Mouse (Mus musculus): ENCODE results near the gene Exoc3l2.

The Exoc3l2 gene

DNA sequence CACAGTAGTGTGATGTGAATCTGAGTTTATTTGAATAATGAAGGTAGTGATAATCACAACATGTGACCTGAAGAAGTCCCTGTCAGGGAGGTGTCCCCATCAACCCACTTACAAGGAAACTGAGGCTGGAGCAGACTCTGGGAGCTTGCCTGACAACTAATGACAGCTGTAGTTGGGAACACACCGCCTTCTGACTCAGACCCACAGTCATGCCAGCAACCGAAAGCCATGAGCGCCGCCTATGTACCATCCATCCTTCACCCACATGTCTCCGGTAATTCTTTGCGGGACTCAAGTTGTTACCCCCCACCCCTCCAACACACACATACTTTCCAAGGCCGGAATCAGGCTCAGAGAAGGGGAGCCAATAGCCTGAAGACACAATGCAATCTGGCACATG lies 6.5 kb upstream of the Exoc3l2 start:
- DNase-seq (ENCODE audit: low read depth, low spot score) = no peak

DNA sequence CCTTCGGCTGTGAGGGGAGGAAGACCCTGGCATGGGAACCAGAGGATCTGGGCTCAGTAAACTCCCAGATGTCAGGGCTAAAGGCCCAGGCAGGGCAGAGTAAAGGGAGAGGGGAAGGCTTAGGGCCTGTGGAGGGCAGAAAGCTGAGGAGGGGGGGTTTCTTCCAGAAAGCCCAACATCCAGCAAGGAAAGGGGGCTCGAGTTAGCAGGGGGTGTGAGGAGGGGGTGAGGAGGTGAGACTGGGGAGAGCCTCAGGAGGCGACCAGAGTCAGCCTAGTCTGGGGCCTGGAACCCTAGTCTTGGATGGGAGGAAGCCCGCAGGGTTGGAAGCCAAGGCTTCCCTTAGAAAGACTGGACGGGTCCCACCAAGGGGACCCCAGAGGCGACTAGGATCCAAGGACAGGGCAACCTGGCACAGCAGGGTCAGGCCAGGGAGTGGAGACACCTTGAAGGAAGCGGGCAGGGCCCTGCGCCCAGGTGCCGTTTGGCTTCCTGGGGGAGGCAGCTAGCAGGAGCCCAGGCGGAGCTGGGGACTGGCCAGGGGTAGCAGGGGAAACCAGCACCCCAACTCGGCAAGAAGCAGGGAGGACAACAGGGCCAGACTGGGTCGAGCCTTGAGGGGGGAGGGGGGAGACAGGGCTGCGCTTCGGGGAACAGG lies 5.6 kb upstream of the Exoc3l2 start:
- no peak for DNase-seq (ENCODE audit: low read depth, low spot score)

DNA sequence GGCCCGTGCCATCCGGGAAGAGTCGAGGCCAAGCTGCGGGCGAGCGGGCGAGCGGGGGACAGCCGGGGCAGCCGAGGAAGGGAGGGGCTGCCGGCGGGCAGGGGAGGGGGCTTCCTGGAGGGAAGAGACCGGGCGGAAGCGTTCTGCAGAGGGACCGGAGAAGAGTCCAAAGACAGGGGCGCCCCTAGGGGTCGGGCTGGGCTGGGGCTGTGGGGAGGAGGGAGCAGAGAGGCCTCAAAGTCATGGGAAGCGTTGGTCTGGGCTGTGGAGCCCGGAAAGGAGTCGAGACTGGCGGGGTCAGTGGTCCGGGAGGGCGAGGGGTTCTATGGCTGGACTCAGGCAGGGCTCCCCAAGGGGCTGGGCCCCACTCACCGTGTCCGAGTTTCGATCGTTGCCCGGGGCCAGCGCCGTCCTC lies 5.1 kb upstream of the Exoc3l2 start:
- DNase-seq (ENCODE audit: low read depth, low spot score) = peak; percentile 74

- DNase-seq (ENCODE audit: low read depth, low spot score) = peak; percentile 92
Observed at GRCm38 (mm10) chr7:19458591-19459111, 4.5 kb upstream of the Exoc3l2 start, which contains the start of gene Mark4. Gene Mark4, minus strand, starts transcription at chr7:19458821.

DNA sequence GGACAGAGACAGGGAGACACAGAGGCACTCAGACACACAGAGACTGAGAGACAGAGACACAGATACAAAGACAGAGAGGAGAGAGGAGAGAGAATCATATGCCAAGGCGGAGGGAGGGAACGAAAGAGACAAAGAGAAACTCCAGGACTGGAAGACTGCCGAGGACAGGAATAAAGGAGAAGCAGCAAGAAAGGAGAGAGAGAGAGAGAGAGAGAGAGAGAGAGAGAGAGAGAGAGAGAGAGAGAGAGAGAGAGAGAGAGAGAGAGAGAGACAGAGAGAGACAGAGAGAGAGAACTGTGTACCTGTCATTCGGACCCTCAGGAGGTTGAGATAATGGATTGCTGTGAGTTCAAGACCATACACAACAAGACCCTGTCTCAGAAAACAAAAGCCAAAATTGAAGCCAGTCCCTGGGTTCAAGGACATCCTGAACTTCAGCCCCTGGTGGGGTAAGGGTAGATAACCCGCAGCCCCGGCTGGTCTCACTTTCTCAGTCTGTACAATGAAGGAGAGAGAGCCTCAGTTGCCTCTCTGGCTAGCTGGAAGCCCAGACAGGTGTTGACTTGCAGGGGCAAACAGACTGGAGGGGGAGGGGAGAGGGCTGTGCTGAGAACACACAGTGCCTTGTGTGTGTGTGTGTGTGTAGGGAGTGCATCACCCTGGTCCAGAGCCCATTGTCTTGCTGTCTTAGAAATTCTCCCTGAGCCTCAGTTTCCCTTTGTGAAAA lies 3.8 kb upstream of the Exoc3l2 start:
- DNase-seq (ENCODE audit: low read depth, low spot score) = no peak

DNA sequence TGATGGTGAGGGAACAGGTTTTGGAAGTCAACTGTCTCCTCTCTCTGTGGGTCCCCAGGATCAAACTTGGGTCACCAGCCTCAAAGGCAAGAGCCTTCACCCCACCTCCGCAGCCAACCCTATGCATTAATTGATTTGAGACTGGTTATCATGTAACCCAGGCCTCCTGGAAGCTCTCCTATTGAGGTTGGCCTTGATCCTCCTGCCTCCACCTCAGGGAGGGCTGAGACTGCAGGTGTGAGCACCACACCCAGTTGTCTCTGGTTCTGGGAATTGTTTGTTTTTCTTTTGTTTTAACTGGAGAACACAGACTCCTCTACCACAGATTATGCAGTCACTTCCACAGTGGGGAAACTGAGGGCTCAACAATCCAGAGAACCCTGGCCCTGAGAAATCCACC lies 2.6 kb upstream of the Exoc3l2 start:
- no peak for DNase-seq (ENCODE audit: low read depth, low spot score)

- DNase-seq (ENCODE audit: low read depth, low spot score) = peak; percentile 83
Observed at GRCm38 (mm10) chr7:19461488-19461887, 1.6 kb upstream of the Exoc3l2 start.

DNA sequence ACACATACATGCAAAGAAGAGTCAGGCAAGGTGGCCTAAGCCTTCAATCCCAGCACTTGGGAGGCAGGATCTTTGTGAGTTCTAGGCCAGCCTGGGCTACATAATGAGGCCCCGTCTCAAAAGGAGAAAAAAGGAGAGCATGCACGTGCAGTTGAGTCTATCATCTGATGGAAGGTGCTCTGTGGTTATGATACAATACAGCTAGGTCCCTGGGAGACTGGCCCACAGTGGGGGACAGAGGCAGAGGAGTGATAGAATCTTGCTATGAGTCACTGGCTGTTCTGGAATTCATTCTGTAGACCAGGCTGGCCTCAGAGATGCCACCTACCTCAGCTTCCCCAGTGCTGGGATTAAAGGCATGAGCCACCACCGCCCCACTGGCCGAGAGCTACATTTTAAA lies 688 bp upstream of the Exoc3l2 start:
- no peak for DNase-seq (ENCODE audit: low read depth, low spot score)

- no peak for DNase-seq (ENCODE audit: low read depth, low spot score)
Observed at GRCm38 (mm10) chr7:19464367-19465307, 1.5 kb downstream of the Exoc3l2 start.

DNA sequence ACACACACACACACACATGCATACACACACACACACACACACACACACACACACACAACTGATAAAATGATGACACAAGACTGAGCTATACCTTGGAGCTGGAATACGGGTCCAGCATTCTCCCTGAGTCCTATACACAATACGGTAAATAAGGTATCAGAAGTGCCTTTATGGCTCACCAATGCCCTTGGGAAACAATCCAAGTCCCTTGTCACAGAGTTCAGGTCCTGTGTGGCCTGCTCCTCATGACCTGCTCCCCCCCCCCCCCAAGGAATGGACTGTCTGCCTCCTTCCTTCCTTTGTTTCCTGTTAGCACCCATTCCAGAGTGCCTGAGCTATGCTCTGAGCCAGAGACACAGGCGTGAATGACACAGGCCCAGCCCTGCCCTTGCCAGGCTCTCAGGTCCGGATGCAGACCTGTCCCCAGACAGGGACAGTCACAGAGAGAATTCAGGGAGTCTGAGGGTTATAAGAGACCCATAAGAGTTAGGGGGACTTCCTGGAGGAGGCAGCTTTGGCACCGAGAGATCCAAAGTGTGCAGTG lies 3.5 kb downstream of the Exoc3l2 start:
- DNase-seq (ENCODE audit: low read depth, low spot score) = no peak

DNA sequence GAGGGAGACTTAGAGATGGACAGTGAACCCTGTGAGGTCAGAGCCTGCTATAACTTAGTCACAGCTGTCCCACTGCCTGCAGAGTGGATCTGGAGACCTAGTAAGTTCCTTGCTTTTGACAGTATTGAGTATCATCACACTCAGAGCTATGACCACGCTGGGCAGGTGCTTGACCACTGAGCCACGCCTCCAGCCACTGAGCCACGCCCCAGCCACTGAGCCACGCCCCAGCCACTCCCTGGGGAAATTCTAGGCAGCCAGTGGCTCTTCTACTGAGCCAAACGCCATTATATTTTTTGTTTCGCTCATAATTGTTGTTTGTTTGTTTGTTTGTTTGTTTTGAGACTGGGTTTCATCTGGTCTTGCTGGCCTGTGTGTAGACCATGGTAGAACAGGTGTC lies 4.5 kb downstream of the Exoc3l2 start:
- no peak for DNase-seq (ENCODE audit: low read depth, low spot score)

DNA sequence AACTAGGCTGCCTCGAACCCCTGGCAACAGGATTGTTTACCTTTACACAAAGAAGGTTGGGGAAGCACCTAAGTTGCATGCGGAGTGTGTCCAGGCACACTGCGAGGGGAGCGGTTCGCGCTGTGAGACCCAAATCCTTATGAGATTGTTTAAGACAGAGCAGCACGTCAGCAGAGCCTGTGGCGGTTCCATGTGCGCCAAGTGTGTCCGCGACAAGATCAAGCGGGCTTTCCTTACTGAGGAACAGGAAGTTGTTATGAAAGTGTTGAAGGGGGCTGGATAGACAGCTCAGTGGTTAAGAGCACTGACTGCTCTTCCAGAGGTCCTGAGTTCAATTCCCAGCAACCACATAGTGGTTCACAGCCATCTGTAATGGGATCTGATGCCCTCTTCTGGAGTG lies 5.1 kb downstream of the Exoc3l2 start:
- DNase-seq (ENCODE audit: low read depth, low spot score) = no peak

GRCm38 (mm10) chr7:19469404-19469803 lies 6.3 kb downstream of the Exoc3l2 start:
- no peak for DNase-seq (ENCODE audit: low read depth, low spot score)

DNA sequence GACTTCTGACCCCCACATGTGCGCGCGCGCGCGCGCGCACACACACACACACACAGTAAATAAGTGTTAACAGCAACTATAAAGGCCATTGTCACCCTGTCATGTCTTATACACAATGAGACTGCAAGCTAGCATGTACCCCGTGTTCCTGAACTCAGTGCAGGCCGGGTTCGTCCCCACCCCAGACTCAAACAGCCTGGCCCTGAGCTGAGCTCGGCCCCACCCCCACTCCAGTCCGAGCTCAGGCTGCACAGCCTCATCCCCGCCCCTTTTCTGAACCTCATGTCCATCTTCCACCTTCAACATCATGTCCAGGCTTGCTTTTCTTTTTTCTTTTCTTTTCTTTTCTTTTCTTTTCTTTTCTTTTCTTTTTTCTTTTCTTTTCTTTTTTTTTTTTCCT lies 7.2 kb downstream of the Exoc3l2 start:
- peak; percentile 43 for DNase-seq (ENCODE audit: low read depth, low spot score)

DNA sequence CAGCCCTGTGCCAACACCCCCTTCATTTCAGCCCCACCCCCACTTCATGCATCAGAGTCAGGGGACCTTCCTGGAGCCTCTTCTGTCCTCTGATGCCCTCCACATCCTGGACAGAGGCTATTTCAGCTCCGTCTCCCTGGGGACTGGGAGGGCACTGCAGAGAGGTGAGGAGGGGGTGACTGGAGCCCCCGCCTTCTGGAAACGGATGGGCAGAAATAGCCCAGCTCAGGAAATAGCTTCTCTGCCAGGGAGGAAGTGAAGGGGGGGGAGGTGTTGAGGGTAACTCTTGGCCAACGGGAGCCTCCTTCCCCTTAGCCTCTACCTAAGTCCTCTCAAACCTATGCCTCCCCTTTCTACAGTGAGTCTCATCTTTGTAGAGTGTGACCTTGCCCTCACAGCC lies 9.3 kb downstream of the Exoc3l2 start:
- DNase-seq (ENCODE audit: low read depth, low spot score) = no peak

GRCm38 (mm10) chr7:19473875-19474443 lies 10.8 kb downstream of the Exoc3l2 start:
- DNase-seq (ENCODE audit: low read depth, low spot score) = peak; percentile 91

DNA sequence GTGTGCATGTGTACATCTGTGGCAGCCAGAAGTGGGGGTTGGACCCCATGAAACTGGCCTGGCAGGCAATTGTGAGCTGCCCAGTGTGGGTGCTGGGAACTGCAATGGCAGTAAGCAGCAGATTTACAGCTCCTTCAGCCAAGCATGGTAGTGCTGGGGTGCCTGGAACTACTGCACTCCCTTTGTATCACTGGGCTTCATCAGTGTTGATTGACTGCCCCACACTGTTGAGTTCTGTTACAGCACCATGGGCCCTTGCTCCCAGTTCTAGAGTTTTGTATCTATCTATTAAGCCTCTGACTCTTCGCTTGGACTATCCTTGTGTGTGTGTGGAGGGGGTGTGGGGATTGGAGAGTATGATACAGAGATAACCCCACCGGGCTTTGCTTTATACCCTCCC lies 14.0 kb downstream of the Exoc3l2 start:
- DNase-seq (ENCODE audit: low read depth, low spot score) = no peak

- DNase-seq (ENCODE audit: low read depth, low spot score) = no peak
Observed at GRCm38 (mm10) chr7:19477624-19478384, 14.7 kb downstream of the Exoc3l2 start.

GRCm38 (mm10) chr7:19483281-19483680 lies 20.1 kb downstream of the Exoc3l2 start:
- no peak for DNase-seq (ENCODE audit: low read depth, low spot score)

DNA sequence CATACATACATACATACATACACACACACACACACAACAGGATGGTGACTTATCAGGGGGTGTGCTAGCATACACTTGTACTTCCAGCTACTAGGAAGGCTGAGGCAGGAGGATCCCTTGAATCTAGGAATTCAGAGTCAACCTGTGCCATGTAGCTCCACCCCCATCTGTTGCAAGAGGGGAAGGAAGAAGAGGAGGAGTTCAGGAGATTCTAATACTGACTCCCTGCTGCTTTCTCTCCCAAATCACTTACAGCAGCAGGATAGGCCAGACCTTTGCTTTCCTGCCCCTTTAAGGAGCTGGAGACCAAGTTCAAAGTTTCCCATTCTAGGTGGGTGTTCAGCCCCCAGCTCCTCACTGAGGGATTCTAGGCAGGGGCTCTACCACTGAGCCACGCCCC lies 22.4 kb downstream of the Exoc3l2 start:
- DNase-seq (ENCODE audit: low read depth, low spot score) = no peak

DNA sequence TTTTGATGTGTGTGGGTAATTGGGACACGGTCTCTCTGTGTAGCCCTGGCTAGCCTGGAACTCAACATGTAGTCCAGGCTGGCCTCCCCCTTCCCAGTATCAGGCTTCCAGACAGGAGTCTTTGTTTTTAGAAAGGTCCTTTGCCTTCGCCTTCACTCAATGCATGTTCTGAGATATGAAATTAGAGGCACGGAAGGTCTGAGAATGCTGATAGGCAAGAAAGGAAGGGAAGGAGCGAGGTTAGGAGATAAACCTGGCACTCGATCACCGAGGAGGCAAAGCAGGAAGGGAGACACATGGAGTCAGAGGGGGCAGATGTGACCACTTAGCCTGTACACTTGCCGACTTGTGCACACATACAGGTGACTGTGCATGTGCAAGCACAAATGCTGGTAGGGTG lies 23.4 kb downstream of the Exoc3l2 start:
- DNase-seq (ENCODE audit: low read depth, low spot score) = no peak
